8 mouse cellular contexts compared by ENCODE assay signal in the genomic region with DNA sequence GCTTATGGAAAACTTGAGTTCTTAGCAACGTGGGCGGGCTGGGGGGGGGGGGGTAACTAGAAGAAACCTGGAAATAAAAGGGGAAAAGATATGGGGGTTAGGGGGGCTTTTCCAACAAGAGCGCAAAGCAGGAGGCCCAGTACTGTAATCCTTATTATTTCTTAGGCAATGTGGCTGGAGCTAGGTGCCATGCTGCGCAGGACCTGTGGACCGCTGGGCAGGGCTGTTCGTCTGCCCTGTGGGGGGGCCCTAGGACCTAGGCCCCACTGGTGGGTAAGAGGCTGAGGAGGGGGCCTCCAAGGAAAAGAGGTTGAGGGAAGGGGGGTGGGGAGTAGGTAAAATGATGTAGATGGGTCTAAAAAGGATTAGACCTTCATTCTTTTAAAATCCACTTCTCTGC. TPM values are rescaled to one million over a fixed set of nuclear protein-coding genes. Genes with fewer than 3 reads are reported as not detected.
A peak's percentile ranks its signal among the peaks of the same experiment; 100 is the strongest.
DNase-seq lines count a peak whose midpoint lies in the region; ATAC-seq lines count a peak whose summit lies in the region.

No protein-coding gene starts in this region.

- no peak for DNase-seq in kidney, postnatal 14 days
- no peak for DNase-seq in adrenal gland, adult 8-10 months
- no peak for DNase-seq in right cerebral cortex, postnatal 25 days
- DNase-seq in adrenal gland, postnatal 10 days, result no peak

- H3K4me2 ChIP-seq in kidney, embryonic 15.5 days, result peak overlapping the region; percentile 74
- H3K4me2 ChIP-seq in hindbrain, embryonic 12.5 days (replicated peaks), result peak overlapping the region; percentile 56
- peak overlapping the region; percentile 78 for H3K4me2 ChIP-seq in midbrain, embryonic 13.5 days (replicated peaks)

- H3K4me1 ChIP-seq in kidney, embryonic 15.5 days, result peaks cover 21% of the 10 kb centered on the region
- peaks cover 4% of the 10 kb centered on the region; the same call in 1 of the 2 replicates for H3K4me1 ChIP-seq in brown adipose tissue, adult 24 weeks (ENCODE audit: control insufficient read depth, insufficient read depth, insufficient read length, low read length)
- peaks cover 17% of the 10 kb centered on the region for H3K4me1 ChIP-seq in hindbrain, embryonic 12.5 days
- peaks cover 21% of the 10 kb centered on the region for H3K4me1 ChIP-seq in midbrain, embryonic 13.5 days (replicated peaks)

- H3K27ac ChIP-seq in kidney, embryonic 15.5 days, result peak overlapping the region; percentile 85
- H3K27ac ChIP-seq in brown adipose tissue, adult 24 weeks (replicated peaks; ENCODE audit: low read depth, low read length), result no peak overlapping the region
- peak overlapping the region; percentile 86 for H3K27ac ChIP-seq in hindbrain, embryonic 12.5 days
- H3K27ac ChIP-seq in midbrain, embryonic 13.5 days, result peak overlapping the region; percentile 82

- H3K9ac ChIP-seq in kidney, embryonic 15.5 days, result peak overlapping the region; percentile 63
- H3K9ac ChIP-seq in hindbrain, embryonic 12.5 days, result peak overlapping the region; percentile 56
- H3K9ac ChIP-seq in midbrain, embryonic 13.5 days (replicated peaks), result peak overlapping the region; percentile 67

- H3K4me3 ChIP-seq in kidney, embryonic 15.5 days (replicated peaks), result peak overlapping the region; percentile 66
- H3K4me3 ChIP-seq in brown adipose tissue, adult 24 weeks (ENCODE audit: insufficient read depth, low read depth, low read length), result peak overlapping the region; percentile 74
- peak overlapping the region; percentile 49 for H3K4me3 ChIP-seq in hindbrain, embryonic 12.5 days
- H3K4me3 ChIP-seq in midbrain, embryonic 13.5 days (replicated peaks), result peak overlapping the region; percentile 61

- no peaks in the 10 kb centered on the region for H3K27me3 ChIP-seq in kidney, embryonic 15.5 days
- no peaks in the 10 kb centered on the region for H3K27me3 ChIP-seq in hindbrain, embryonic 12.5 days
- H3K27me3 ChIP-seq in midbrain, embryonic 13.5 days, result no peaks in the 10 kb centered on the region

- ATAC-seq in kidney, embryonic 15.5 days (replicated peaks; ENCODE audit: low FRiP score), result peak; percentile 40; the same call in 1 of the 2 replicates
- ATAC-seq in hindbrain, embryonic 12.5 days (ENCODE audit: low FRiP score), result peak; percentile 39; the same call in 1 of the 2 replicates
- peak; percentile 59 for ATAC-seq in midbrain, embryonic 13.5 days

- H3K9me3 ChIP-seq in kidney, embryonic 15.5 days (replicated peaks), result no peaks in the 10 kb centered on the region
- H3K9me3 ChIP-seq in hindbrain, embryonic 12.5 days (replicated peaks), result no peaks in the 10 kb centered on the region
- H3K9me3 ChIP-seq in midbrain, embryonic 13.5 days, result no peaks in the 10 kb centered on the region

- WGBS in kidney, embryonic 15.5 days, result 5% methylated on average over 6 of the region's 6 CpGs
- WGBS in hindbrain, embryonic 12.5 days, result 2% methylated on average over 6 of the region's 6 CpGs
- 0% methylated on average over 6 of the region's 6 CpGs for WGBS in midbrain, embryonic 13.5 days

- H3K36me3 ChIP-seq in kidney, embryonic 15.5 days, result no peaks in the 10 kb centered on the region; the same call in 1 of the 2 replicates
- H3K36me3 ChIP-seq in hindbrain, embryonic 12.5 days, result peaks cover 11% of the 10 kb centered on the region; the same call in 1 of the 2 replicates
- peaks cover 6% of the 10 kb centered on the region for H3K36me3 ChIP-seq in midbrain, embryonic 13.5 days

RNA-seq across cellular contexts. Expression of a gene that starts 0.5 kb away (rescaled TPM):
- 20.9 and 23.1 TPM in 2 replicates for polyA plus RNA-seq in kidney, embryonic 15.5 days (2015; fragmentation: Nextera tagmentation; extraction: Ambion mirVana)
- 13.3 and 19.1 TPM in 2 replicates for polyA plus RNA-seq in brown adipose tissue, adult 24 weeks (2012; ENCODE audit: insufficient read depth, insufficient read length, missing spikeins)
- 23.2 and 24.3 TPM in 2 replicates for polyA plus RNA-seq in hindbrain, embryonic 12.5 days (2016; fragmentation: Nextera tagmentation; extraction: Ambion mirVana)
- 25.3 and 25.5 TPM in 2 replicates for polyA plus RNA-seq in midbrain, embryonic 13.5 days (2015; fragmentation: Nextera tagmentation; extraction: Ambion mirVana)
- total RNA-seq in adrenal gland, adult 8-10 months (2022), result 10 to 100 TPM; 42.5 to 85.7 (median 61.0) TPM
- total RNA-seq in adrenal gland, postnatal 10 days (2021), result 10 to 100 TPM; 33.1 to 36.8 TPM

RNA-seq across cellular contexts. Expression of a gene that starts 4.8 kb away (rescaled TPM):
- 4.4 and 5.2 TPM in 2 replicates for polyA plus RNA-seq in kidney, embryonic 15.5 days (2015; fragmentation: Nextera tagmentation; extraction: Ambion mirVana)
- 2.2 and 5.2 TPM in 2 replicates for polyA plus RNA-seq in brown adipose tissue, adult 24 weeks (2012; ENCODE audit: insufficient read depth, insufficient read length, missing spikeins)
- polyA plus RNA-seq in hindbrain, embryonic 12.5 days (2016; fragmentation: Nextera tagmentation; extraction: Ambion mirVana), result 10.2 and 10.7 TPM in 2 replicates
- 6.7 and 7.6 TPM in 2 replicates for polyA plus RNA-seq in midbrain, embryonic 13.5 days (2015; fragmentation: Nextera tagmentation; extraction: Ambion mirVana)
- 10 to 100 TPM; 15.5 to 17.2 (median 16.2) TPM for total RNA-seq in adrenal gland, adult 8-10 months (2022)
- total RNA-seq in adrenal gland, postnatal 10 days (2021), result 10 to 100 TPM in 1 of 2 experiments, 1 to 10 TPM in 1; 9.6 to 10.5 TPM

RNA-seq across cellular contexts. Expression of a gene that starts 24.9 kb away (rescaled TPM):
- 15.3 and 18.5 TPM in 2 replicates for polyA plus RNA-seq in kidney, embryonic 15.5 days (2015; fragmentation: Nextera tagmentation; extraction: Ambion mirVana)
- polyA plus RNA-seq in brown adipose tissue, adult 24 weeks (2012; ENCODE audit: insufficient read depth, insufficient read length, missing spikeins), result 2.6 and 2.7 TPM in 2 replicates
- 60.2 and 63.0 TPM in 2 replicates for polyA plus RNA-seq in hindbrain, embryonic 12.5 days (2016; fragmentation: Nextera tagmentation; extraction: Ambion mirVana)
- polyA plus RNA-seq in midbrain, embryonic 13.5 days (2015; fragmentation: Nextera tagmentation; extraction: Ambion mirVana), result 39.4 and 51.6 TPM in 2 replicates
- total RNA-seq in adrenal gland, adult 8-10 months (2022), result 10 to 100 TPM in 3 of 4 experiments, 1 to 10 TPM in 1; 8.9 to 16.2 (median 14.1) TPM
- total RNA-seq in adrenal gland, postnatal 10 days (2021), result 10 to 100 TPM; 11.3 to 13.6 TPM

RNA-seq across cellular contexts. Expression of a gene that starts 37.2 kb away (rescaled TPM):
- polyA plus RNA-seq in kidney, embryonic 15.5 days (2015; fragmentation: Nextera tagmentation; extraction: Ambion mirVana), result 264 and 278 TPM in 2 replicates
- 31.5 and 50.7 TPM in 2 replicates for polyA plus RNA-seq in brown adipose tissue, adult 24 weeks (2012; ENCODE audit: insufficient read depth, insufficient read length, missing spikeins)
- polyA plus RNA-seq in hindbrain, embryonic 12.5 days (2016; fragmentation: Nextera tagmentation; extraction: Ambion mirVana), result 233 and 254 TPM in 2 replicates
- polyA plus RNA-seq in midbrain, embryonic 13.5 days (2015; fragmentation: Nextera tagmentation; extraction: Ambion mirVana), result 233 and 245 TPM in 2 replicates
- total RNA-seq in adrenal gland, adult 8-10 months (2022), result 10 to 100 TPM; 77.5 to 97.0 (median 85.2) TPM
- total RNA-seq in adrenal gland, postnatal 10 days (2021), result 10 to 100 TPM; 59.6 to 66.9 TPM

RNA-seq across cellular contexts. Expression of a gene that starts 37.7 kb away (rescaled TPM):
- 3.9 and 4.2 TPM in 2 replicates for polyA plus RNA-seq in kidney, embryonic 15.5 days (2015; fragmentation: Nextera tagmentation; extraction: Ambion mirVana)
- 5.6 and 8.2 TPM in 2 replicates for polyA plus RNA-seq in brown adipose tissue, adult 24 weeks (2012; ENCODE audit: insufficient read depth, insufficient read length, missing spikeins)
- polyA plus RNA-seq in hindbrain, embryonic 12.5 days (2016; fragmentation: Nextera tagmentation; extraction: Ambion mirVana), result 3.2 and 3.9 TPM in 2 replicates
- polyA plus RNA-seq in midbrain, embryonic 13.5 days (2015; fragmentation: Nextera tagmentation; extraction: Ambion mirVana), result 4.3 TPM in 2 replicates
- total RNA-seq in adrenal gland, adult 8-10 months (2022), result 10 to 100 TPM; 24.7 to 29.3 (median 27.4) TPM
- total RNA-seq in adrenal gland, postnatal 10 days (2021), result 10 to 100 TPM; 16.1 to 18.1 TPM
